Mouse (Mus musculus) forebrain, postnatal 0 days (tissue): ENCODE measurements around the gene Ftcd. TPM values are rescaled to one million over a fixed set of nuclear protein-coding genes. Genes with fewer than 3 reads are reported as not detected.
A peak's percentile ranks its signal among the peaks of the same experiment; 100 is the strongest.

Source experiments
- ATAC-seq: fragments of 200-750 bp; cut with Nextera tagmentation; 2 replicates; pipeline ENCODE4 v1.8.0; 2017; ENCODE audit warnings: mild to moderate bottlenecking, moderate library complexity
- DNase-seq: peaks from one replicate; pipeline ENCODE4 v3.0.0-alpha.2; 2015
- H3K27ac ChIP-seq: fragments of 300-500 bp; sonication (generic); 2 replicates; pipeline ENCODE4 v1.5.1; 2014; ENCODE audit warnings: low read depth, mild to moderate bottlenecking, antibody characterized with exemption, low read length, moderate library complexity, mixed read lengths
- H3K27me3 ChIP-seq: fragments of 300-500 bp; sonication (generic); 2 replicates; pipeline ENCODE4 v1.6.1; 2014; ENCODE audit warnings: mild to moderate bottlenecking, low read length, mixed read lengths; ENCODE audit not compliant: insufficient read depth
- H3K36me3 ChIP-seq: fragments of 300-500 bp; sonication (generic); 2 replicates; pipeline ENCODE4 v1.6.1; 2014; ENCODE audit warnings: mild to moderate bottlenecking, moderate library complexity; ENCODE audit not compliant: insufficient read depth
- H3K4me1 ChIP-seq: fragments of 300-500 bp; sonication (generic); 2 replicates; pipeline ENCODE4 v1.6.1; 2014; ENCODE audit warnings: antibody characterized with exemption; ENCODE audit not compliant: insufficient read depth
- H3K4me2 ChIP-seq: fragments of 300-500 bp; sonication (generic); 2 replicates; pipeline ENCODE4 v1.6.1; 2014; ENCODE audit warnings: low read depth, mild to moderate bottlenecking, moderate library complexity
- H3K4me3 ChIP-seq: fragments of 300-500 bp; sonication (generic); 2 replicates; pipeline ENCODE4 v1.5.1; 2014; ENCODE audit warnings: low read depth, low read length, mixed read lengths
- H3K9ac ChIP-seq: fragments of 300-500 bp; sonication (generic); 2 replicates; pipeline ENCODE4 v1.6.1; 2014; ENCODE audit warnings: mild to moderate bottlenecking
- H3K9me3 ChIP-seq: fragments of 300-500 bp; sonication (generic); 2 replicates; pipeline ENCODE4 v1.6.1; 2016; ENCODE audit warnings: low read length
- CTCF ChIP-seq: sonication (generic); IDR thresholded peaks from 2 replicates; pipeline ENCODE4 v1.5.1; 2016; ENCODE audit warnings: antibody characterized with exemption, control low read depth, low read depth
- WGBS: fragments of 180-500 bp; shearing (Covaris S2); extraction: QIAGEN DNeasy Blood & Tissue Kit; methylation state at CpG from one replicate; pipeline ENCODE4 v1.1.7; 2014; 5-methylcytosine and 5-hydroxymethylcytosine counted together
- polyA plus RNA-seq: library from polyadenylated mRNA; unstranded; fragments of >200 nt; fragmentation: Nextera tagmentation; extraction: Ambion mirVana; gene quantifications from 2 replicates; pipeline ENCODE4 v1.2.1, GENCODE M21; 2015
- total RNA-seq: library from RNA; depleted of rRNA; stranded (reverse); fragments of >200 nt; gene quantifications from 2 replicates; pipeline ENCODE4 v1.2.3, GENCODE M21; 2014

Gene Ftcd
- total and polyA plus RNA-seq, 2 experiments from 2014 or later = 0.05 to 0.17 TPM

- ATAC-seq (no peak), DNase-seq (no peak)
- Histone ChIP-seq H3K4me1 (no peaks in the 10 kb centered on the region), H3K4me3 (no peak overlapping the region), H3K36me3 (no peaks in the 10 kb centered on the region), H3K27ac (no peak overlapping the region), H3K4me2 (no peak overlapping the region), H3K9me3 (no peaks in the 10 kb centered on the region), H3K9ac (no peak overlapping the region), H3K27me3 (no peaks in the 10 kb centered on the region)
- TF ChIP-seq CTCF = no peak
- 95% methylated on average over 31 of the region's 31 CpGs for WGBS
These were observed 20.9 kb downstream of the Ftcd start for GRCm38 (mm10) chr10:76596338-76596737.

DNA sequence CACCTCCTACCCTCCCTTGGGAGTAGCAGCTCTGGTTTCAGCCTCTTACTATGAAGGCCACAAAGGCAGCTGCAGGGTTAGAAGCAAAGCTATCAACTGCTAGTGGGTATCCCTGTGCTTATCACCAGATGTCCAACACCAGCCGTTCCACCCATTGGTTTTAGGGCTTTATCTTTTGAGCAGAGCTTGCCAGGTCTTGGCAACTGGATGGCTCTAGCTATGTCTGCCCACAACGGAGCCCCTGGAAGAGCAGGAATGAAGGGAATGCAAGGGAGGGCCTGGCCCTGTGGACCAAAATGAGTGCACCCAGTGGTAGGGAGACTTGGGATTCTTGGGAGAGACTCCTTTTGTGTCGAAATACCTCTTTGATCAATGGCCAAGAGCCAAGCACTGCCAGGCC lies 27.2 kb downstream of the Ftcd start:
- 89% methylated on average over 3 of the region's 3 CpGs for WGBS
- H3K9ac ChIP-seq = no peak overlapping the region
- ATAC-seq (no peak), DNase-seq (no peak)
- H3K36me3 ChIP-seq = no peaks in the 10 kb centered on the region
- H3K27ac ChIP-seq = no peak overlapping the region
- H3K4me1 ChIP-seq = no peaks in the 10 kb centered on the region
- no peak overlapping the region for H3K4me2 ChIP-seq
- TF ChIP-seq CTCF = no peak
- no peaks in the 10 kb centered on the region for H3K9me3 ChIP-seq
- no peak overlapping the region for H3K4me3 ChIP-seq
- H3K27me3 ChIP-seq = no peaks in the 10 kb centered on the region

GRCm38 (mm10) chr10:76612473-76612872 lies 37.0 kb downstream of the Ftcd start:
- no peak for DNase-seq
- 90% methylated on average over 7 of the region's 7 CpGs for WGBS
- no peak for TF ChIP-seq CTCF

DNA sequence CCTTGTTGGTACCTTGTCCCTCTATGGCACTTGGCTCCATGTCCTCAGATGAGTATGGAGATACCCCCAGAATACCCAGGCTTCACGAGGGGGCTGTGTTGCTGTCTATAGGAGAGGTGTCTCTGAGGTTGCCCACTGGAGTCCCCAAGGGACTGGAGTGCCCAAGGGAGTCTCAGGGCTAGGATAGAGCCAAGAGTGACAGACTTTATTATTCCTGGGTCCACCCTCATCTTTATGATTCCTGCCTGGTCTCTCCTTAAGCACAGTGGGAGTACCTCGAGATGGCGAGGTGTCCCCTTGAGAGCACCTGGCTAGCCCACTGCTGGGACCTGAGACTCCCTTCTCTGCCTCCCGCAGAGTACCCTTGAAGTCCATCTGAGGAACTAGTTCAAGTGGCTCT lies 47.0 kb downstream of the Ftcd start:
- no peak overlapping the region for H3K27ac ChIP-seq
- DNase-seq = no peak
- TF ChIP-seq CTCF = no peak
- no peak for ATAC-seq
- no peak overlapping the region for H3K4me3 ChIP-seq
- WGBS = 93% methylated on average over 4 of the region's 4 CpGs
- no peaks in the 10 kb centered on the region for H3K4me1 ChIP-seq
- H3K9ac ChIP-seq = no peak overlapping the region
- H3K27me3 ChIP-seq = no peaks in the 10 kb centered on the region
- H3K9me3 ChIP-seq = no peaks in the 10 kb centered on the region
- H3K36me3 ChIP-seq = no peaks in the 10 kb centered on the region
- no peak overlapping the region for H3K4me2 ChIP-seq

More at GRCm38 (mm10) chr10:76612473-76612872, 37.0 kb downstream of the Ftcd start:
- Histone ChIP-seq H3K9ac (no peak overlapping the region), H3K4me2 (no peak overlapping the region), H3K27me3 (no peaks in the 10 kb centered on the region), H3K27ac (no peak overlapping the region), H3K9me3 (no peaks in the 10 kb centered on the region), H3K4me1 (no peaks in the 10 kb centered on the region), H3K36me3 (no peaks in the 10 kb centered on the region), H3K4me3 (no peak overlapping the region)
- no peak for ATAC-seq

DNA sequence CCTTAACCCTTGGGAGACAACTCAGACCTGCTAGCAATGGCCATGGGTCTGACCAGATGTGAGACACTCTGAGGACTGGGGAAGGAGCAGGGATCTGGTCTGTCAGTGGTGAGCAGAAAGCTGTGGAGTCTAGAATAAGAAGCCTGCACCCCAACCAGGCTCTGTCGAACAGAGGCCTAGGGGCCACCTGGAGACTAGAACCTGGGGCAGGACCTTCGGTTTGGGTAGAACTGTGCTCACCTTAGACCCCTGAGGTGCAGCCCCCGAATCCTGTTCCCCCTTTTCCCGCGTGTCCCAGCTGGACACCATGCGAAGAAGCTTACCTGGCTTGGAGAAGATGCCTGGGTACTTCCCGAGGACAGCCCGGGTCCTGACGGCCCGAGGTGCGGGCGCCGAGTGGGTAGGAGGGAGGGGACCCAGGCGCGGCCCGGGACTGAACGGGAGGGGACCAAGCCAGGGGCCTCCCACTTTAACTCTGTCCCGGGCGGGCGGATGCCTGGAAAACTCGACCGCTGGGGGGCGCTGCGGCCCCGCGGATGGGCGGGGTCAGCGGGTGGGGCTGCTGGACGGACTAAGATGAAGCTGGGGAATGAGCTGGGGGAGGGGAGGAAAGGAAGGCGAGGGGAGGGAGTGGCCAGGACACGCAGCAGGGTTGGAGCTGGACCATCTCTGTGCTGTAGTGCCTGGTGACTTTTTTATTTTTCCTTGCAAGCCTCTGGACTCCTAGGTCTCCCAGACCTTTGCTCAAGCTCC lies 47.7 kb downstream of the Ftcd start, which contains the start of gene Col6a2:
TSS of gene Col6a2 (minus strand) at position 703 of the 753 bp plus-strand sequence.
- Histone ChIP-seq H3K9ac (no peak within 1 kb of the TSS; the same call in 1 of the 2 replicates), H3K36me3 (no peaks in the 10 kb centered on the region), H3K4me3 (peak within 1 kb of the TSS; percentile 22), H3K9me3 (no peaks in the 10 kb centered on the region), H3K4me2 (peak within 1 kb of the TSS; percentile 48), H3K27ac (no peak within 1 kb of the TSS), H3K27me3 (no peaks in the 10 kb centered on the region), H3K4me1 (no peaks in the 10 kb centered on the region)
- DNase-seq = peak; percentile 44
- 3% methylated on average over 27 of the region's 31 CpGs for WGBS
- TF ChIP-seq CTCF = peak; percentile 65
- peak; percentile 68 for ATAC-seq

- Histone ChIP-seq H3K27ac (no peak overlapping the region), H3K4me2 (peak overlapping the region; percentile 48), H3K36me3 (no peaks in the 10 kb centered on the region), H3K27me3 (no peaks in the 10 kb centered on the region), H3K9me3 (no peaks in the 10 kb centered on the region), H3K9ac (no peak overlapping the region), H3K4me1 (no peaks in the 10 kb centered on the region), H3K4me3 (0 out of 2 replicates have a peak overlapping the region, but pooled peaks have one; percentile 22)
- TF ChIP-seq CTCF = no peak
- DNase-seq (no peak), ATAC-seq (no peak)
- WGBS = 23% methylated on average over 7 of the region's 7 CpGs
These were observed 48.3 kb downstream of the Ftcd start for GRCm38 (mm10) chr10:76623734-76624133.

DNA sequence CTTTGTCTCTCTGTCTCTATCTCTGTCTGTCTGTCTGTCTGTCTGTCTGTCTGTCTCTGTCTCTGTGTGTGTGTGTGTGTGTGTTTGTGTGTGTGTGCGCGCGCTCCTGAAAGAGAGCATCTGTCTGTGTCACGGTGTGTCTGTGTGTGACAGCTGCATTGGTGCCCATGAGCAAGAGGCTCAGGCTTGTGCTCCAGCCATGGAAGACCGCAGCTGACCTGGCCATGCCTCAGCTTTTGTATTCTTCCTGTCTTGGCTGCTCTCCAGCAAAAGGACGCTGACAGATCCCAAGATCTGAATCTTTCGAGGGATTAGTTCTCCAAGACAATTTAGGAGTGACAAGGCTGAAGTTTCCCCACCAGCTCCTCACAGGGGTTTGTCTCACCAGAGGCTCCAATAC lies 49.5 kb downstream of the Ftcd start:
- no peaks in the 10 kb centered on the region for H3K9me3 ChIP-seq
- ATAC-seq (no peak), DNase-seq (no peak)
- H3K4me1 ChIP-seq = no peaks in the 10 kb centered on the region
- H3K36me3 ChIP-seq = no peaks in the 10 kb centered on the region
- no peaks in the 10 kb centered on the region for H3K27me3 ChIP-seq
- no peak for TF ChIP-seq CTCF
- no peak overlapping the region for H3K4me3 ChIP-seq
- H3K4me2 ChIP-seq = no peak overlapping the region
- 63% methylated on average over 7 of the region's 7 CpGs for WGBS
- H3K27ac ChIP-seq = no peak overlapping the region
- no peak overlapping the region for H3K9ac ChIP-seq
